Mouse (Mus musculus) olfactory bulb, adult 2 months (tissue): ENCODE data around the gene Hs3st3b1.

Source experiments
- CTCF ChIP-seq: fragments of 200-500 bp; IDR thresholded peaks from 2 replicates; pipeline ENCODE4 v1.5.1; 2012; ENCODE audit warnings: low read depth, mild to moderate bottlenecking, low read length, moderate library complexity; ENCODE audit not compliant: insufficient read depth
- POLR2A ChIP-seq: fragments of 200-500 bp; IDR thresholded peaks from 2 replicates; pipeline ENCODE4 v1.6.1; 2012; ENCODE audit warnings: mild to moderate bottlenecking, low read depth, low read length, moderate library complexity; ENCODE audit not compliant: insufficient read depth

GRCm38 (mm10) chr11:63947024-63947423 is 24.9 kb upstream of the Hs3st3b1 start:
- TF ChIP-seq POLR2A (no peak), CTCF (no peak)
